Mouse (Mus musculus): Measurements from ENCODE around the gene Mus81. TPM values are rescaled to one million over a fixed set of nuclear protein-coding genes. Genes with fewer than 3 reads are reported as not detected.
A peak's percentile ranks its signal among the peaks of the same experiment; 100 is the strongest.

The Mus81 gene
- polyA plus RNA-seq, 1 experiment from 2014 or later: 12.4 TPM

DNA sequence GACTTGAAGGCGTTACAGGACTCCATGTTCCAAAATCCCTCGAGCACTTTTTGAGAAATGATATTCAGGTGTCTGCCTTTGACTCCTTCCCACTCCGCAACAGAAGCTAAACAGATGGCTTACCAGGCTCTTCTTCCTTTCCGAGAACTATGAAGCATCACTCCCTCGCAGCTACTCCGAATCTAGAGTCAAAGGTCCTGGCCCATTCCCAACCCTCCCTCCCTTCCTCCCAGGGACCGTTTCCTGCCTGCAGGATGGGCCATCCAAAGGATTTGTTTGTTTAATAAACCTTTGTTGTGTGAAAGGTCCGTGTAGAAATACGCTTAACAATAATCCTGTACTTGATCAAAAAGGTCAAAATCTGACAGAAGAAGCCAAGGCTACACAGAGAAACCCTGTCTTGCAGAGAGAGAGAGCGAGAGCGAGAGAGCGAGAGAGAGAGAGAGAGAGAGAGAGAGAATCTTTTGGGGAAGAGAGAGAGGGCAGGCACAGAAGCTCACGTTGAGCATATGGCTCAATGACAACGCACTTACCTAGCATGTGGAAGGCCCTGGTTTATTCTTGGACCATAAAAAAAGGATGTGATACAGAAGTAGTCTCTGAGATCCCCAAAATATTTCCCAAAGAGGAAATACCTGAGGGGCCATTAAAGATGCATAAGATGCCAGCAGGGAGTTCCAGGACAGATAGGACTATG, 30.3 kb downstream of the Mus81 start, which contains the start of gene Ccdc85b:
Gene Ccdc85b, minus strand, starts transcription at position 149 of the 697 bp plus-strand sequence.
- Histone ChIP-seq H3K27me3 (replicated peaks; ENCODE audit: control insufficient read depth, insufficient read depth, low read length) (no peaks in the 10 kb centered on the region), H3K4me3 (ENCODE audit: low read depth, low read length) (peak within 1 kb of the TSS; percentile 74), H3K4me1 (replicated peaks; ENCODE audit: control insufficient read depth, insufficient read depth, low read length) (peaks cover 4% of the 10 kb centered on the region; the same call in 1 of the 2 replicates), H3K27ac (ENCODE audit: low read depth, low read length) (peak within 1 kb of the TSS; percentile 84), H3K36me3 (ENCODE audit: control insufficient read depth, insufficient read depth) (peaks cover 12% of the 10 kb centered on the region), H3K4me2 (replicated peaks; ENCODE audit: low read depth) (peak within 1 kb of the TSS; percentile 98), H3K9me3 (ENCODE audit: control insufficient read depth) (no peaks in the 10 kb centered on the region), H3K9ac (ENCODE audit: low read depth, low read length) (peak within 1 kb of the TSS; percentile 76)
- 11% methylated on average over 14 of the region's 14 CpGs for WGBS
- ATAC-seq: no peak
- no peak for TF ChIP-seq CTCF (IDR thresholded peaks at IDR 0.05; ENCODE audit: low read depth)

DNA sequence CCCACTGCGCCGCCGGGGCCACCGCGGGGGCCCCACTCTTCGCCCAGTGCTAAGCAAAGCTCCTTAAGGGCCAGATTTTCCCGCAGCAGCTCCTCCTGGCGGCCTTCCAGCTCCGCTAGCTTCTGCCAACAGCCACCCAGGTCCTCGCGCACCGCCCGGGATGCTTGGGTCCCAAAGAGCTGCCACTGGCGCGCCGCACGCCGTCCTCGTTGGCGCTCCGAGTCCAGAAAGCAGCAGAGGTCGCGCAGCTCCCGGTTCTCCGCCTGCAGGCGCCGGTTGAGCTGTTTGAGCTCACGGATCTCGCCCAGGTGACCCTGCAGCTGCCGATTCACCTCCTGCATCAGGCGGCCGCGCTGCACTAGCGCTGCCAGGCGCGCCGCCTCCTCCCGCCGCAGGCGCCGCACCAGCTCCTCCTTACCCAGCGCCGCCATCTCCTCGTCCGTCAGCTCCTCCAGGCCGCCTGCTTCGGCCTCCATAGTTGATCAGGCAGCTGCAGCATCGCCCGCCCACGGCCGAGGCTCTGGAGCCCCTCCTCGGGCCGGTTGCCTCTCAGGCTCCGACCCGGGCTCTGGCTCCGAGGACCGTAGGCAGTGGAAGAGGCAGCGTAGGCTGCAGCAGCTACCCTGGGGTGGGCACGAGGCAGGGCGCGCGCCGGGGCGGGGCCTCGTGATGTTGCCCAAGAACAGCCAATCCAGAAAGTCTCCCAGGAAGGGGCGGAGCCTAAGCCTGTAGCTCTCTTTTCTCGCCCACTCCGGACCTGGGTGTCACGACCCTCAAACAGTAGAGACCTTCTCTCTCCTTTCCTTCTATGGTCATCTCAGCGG, 31.1 kb downstream of the Mus81 start:
- peak; percentile 54 for TF ChIP-seq CTCF (IDR thresholded peaks at IDR 0.05; ENCODE audit: low read depth)

DNA sequence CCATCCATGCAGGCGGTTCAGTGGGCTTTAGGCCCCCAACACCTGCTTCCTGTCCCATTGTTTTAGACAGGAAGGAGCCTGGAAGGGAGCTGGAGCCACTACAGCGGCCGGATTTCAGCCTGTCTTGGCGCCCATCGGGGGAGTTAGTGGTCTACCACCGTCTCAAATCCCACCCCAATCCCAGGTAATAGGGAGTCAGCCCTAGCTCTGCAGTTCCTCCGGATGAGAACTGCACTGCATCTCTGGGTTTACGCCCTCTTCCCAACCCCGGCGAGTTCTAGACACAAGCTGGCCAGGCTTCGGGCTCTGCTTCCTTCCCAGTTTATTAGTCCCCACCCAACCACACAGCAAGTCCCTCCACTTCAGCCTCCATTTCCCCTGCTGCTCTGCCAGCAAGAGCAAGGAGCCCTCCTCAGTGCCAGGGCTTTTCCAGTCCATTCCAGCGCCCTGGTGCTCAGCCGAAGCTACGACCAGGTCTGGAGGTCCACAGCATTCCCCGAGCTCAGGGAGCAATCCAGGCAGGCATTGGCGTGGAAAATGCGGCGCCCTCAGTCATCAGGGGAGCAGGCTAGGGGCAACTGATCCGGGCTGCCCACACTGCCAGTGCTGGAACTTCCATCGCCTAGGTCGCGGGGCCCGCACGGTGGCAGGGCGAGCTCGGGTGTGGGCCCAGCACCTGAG, 31.8 kb downstream of the Mus81 start:
- no peak for ATAC-seq
- no peaks in the 10 kb centered on the region for H3K9me3 ChIP-seq (ENCODE audit: control insufficient read depth)
- 6% methylated on average over 23 of the region's 26 CpGs for WGBS

More for the DNA sequence above, 31.1 kb downstream of the Mus81 start:
- peak; percentile 74 for ATAC-seq
- H3K4me2 ChIP-seq (replicated peaks; ENCODE audit: low read depth): peak overlapping the region; percentile 98
- peaks cover 4% of the 10 kb centered on the region; the same call in 1 of the 2 replicates for H3K4me1 ChIP-seq (replicated peaks; ENCODE audit: control insufficient read depth, insufficient read depth, low read length)
- H3K9me3 ChIP-seq (ENCODE audit: control insufficient read depth): no peaks in the 10 kb centered on the region
- H3K4me3 ChIP-seq (ENCODE audit: low read depth, low read length): peak overlapping the region; percentile 74
- peak overlapping the region; percentile 76 for H3K9ac ChIP-seq (ENCODE audit: low read depth, low read length)
- WGBS: under 1% methylated on average over 67 of the region's 70 CpGs
- peak overlapping the region; percentile 84 for H3K27ac ChIP-seq (ENCODE audit: low read depth, low read length)
- peaks cover 6% of the 10 kb centered on the region; the same call in 1 of the 2 replicates for H3K36me3 ChIP-seq (ENCODE audit: control insufficient read depth, insufficient read depth)
- no peaks in the 10 kb centered on the region for H3K27me3 ChIP-seq (replicated peaks; ENCODE audit: control insufficient read depth, insufficient read depth, low read length)

DNA sequence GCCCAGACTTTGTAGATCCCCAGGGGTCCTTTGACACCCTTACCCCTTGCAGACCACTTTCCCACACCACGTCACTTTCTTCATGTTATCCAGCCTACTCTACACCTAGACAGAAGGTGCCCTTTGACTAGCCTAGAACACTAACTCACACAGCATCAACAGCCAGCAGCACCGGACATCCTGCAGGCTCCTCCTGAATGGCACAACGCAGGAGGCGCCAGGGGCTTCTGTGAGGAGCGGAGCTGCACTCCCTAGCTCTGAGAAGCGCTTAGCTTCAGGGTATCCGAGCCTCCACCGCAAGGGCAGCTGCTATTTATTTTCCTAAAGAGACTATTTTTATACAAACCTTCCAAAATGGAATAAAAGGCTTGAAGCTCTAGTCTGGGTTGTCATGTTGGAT, 32.6 kb downstream of the Mus81 start:
- Histone ChIP-seq H3K9ac (ENCODE audit: low read depth, low read length) (no peak overlapping the region), H3K9me3 (ENCODE audit: control insufficient read depth) (no peaks in the 10 kb centered on the region), H3K4me2 (replicated peaks; ENCODE audit: low read depth) (peak overlapping the region; percentile 98), H3K27me3 (replicated peaks; ENCODE audit: control insufficient read depth, insufficient read depth, low read length) (no peaks in the 10 kb centered on the region), H3K4me3 (ENCODE audit: low read depth, low read length) (peak overlapping the region; percentile 74), H3K36me3 (ENCODE audit: control insufficient read depth, insufficient read depth) (peaks cover 6% of the 10 kb centered on the region; the same call in 1 of the 2 replicates), H3K27ac (ENCODE audit: low read depth, low read length) (no peak overlapping the region), H3K4me1 (replicated peaks; ENCODE audit: control insufficient read depth, insufficient read depth, low read length) (peaks cover 4% of the 10 kb centered on the region; the same call in 1 of the 2 replicates)
- 65% methylated on average over 8 of the region's 8 CpGs for WGBS
- no peak for TF ChIP-seq CTCF (IDR thresholded peaks at IDR 0.05; ENCODE audit: low read depth)
- no peak for ATAC-seq

More for the DNA sequence above, 31.8 kb downstream of the Mus81 start:
- Histone ChIP-seq H3K27ac (ENCODE audit: low read depth, low read length) (peak overlapping the region; percentile 84), H3K4me3 (ENCODE audit: low read depth, low read length) (peak overlapping the region; percentile 74), H3K27me3 (replicated peaks; ENCODE audit: control insufficient read depth, insufficient read depth, low read length) (no peaks in the 10 kb centered on the region), H3K36me3 (ENCODE audit: control insufficient read depth, insufficient read depth) (peaks cover 6% of the 10 kb centered on the region; the same call in 1 of the 2 replicates), H3K4me1 (replicated peaks; ENCODE audit: control insufficient read depth, insufficient read depth, low read length) (peaks cover 4% of the 10 kb centered on the region; the same call in 1 of the 2 replicates), H3K9ac (ENCODE audit: low read depth, low read length) (peak overlapping the region; percentile 76), H3K4me2 (replicated peaks; ENCODE audit: low read depth) (peak overlapping the region; percentile 98)
- TF ChIP-seq CTCF (IDR thresholded peaks at IDR 0.05; ENCODE audit: low read depth): no peak

DNA sequence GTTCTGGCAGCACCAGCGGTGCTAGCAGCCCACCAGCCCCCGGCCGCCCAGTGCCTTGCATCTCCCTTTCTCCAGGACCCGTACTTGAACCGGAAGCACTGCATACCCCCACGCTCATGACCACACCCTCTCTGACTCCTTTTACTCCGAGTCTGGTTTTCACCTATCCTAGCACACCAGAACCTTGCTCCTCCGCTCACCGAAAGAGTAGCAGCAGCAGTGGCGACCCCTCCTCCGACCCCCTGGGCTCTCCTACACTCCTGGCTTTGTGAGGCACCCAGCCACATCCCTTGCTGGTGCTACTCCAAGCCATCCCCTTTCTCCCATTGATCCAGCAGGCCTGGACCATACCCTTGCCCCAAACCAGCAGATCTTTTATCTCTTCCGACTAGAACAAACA, 33.2 kb downstream of the Mus81 start:
- Histone ChIP-seq H3K4me3 (ENCODE audit: low read depth, low read length) (peak overlapping the region; percentile 74), H3K4me1 (replicated peaks; ENCODE audit: control insufficient read depth, insufficient read depth, low read length) (peaks cover 2% of the 10 kb centered on the region; the same call in 1 of the 2 replicates), H3K27ac (ENCODE audit: low read depth, low read length) (no peak overlapping the region), H3K36me3 (ENCODE audit: control insufficient read depth, insufficient read depth) (peaks cover 6% of the 10 kb centered on the region; the same call in 1 of the 2 replicates), H3K9me3 (ENCODE audit: control insufficient read depth) (no peaks in the 10 kb centered on the region), H3K9ac (ENCODE audit: low read depth, low read length) (peak overlapping the region; percentile 13; the same call in 1 of the 2 replicates), H3K27me3 (replicated peaks; ENCODE audit: control insufficient read depth, insufficient read depth, low read length) (0 out of 2 replicates have a peak, but pooled peaks cover 5% of the 10 kb centered on the region), H3K4me2 (replicated peaks; ENCODE audit: low read depth) (peak overlapping the region; percentile 98; the same call in 1 of the 2 replicates)
- TF ChIP-seq CTCF (IDR thresholded peaks at IDR 0.05; ENCODE audit: low read depth): no peak
- WGBS: 82% methylated on average over 12 of the region's 12 CpGs
- no peak for ATAC-seq
